Mouse (Mus musculus): ENCODE measurements around the gene Ncan. TPM values are rescaled to one million over a fixed set of nuclear protein-coding genes. Genes with fewer than 3 reads are reported as not detected.

The Ncan gene
- polyA plus RNA-seq, 1 experiment from 2014 or later, result 0.34 TPM

DNA sequence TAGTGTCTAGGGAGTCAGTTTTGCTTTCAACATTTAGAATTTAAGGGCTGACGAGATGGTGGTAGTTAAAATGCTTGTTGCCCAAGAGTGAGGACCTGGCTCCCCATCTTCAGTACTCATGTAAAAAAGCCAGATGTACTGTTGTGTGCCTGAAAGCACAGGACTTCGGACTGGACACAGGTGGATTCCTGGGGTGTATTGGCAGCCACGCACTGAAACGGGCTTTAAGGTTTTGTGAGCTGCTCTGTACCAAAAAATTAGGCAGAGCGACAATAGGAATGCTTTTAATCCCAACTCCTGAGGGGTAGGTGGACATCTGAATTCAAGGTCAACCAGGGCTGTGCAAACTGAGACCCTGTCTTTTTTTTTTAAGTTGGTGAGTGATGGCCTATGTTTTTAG, 76.7 kb downstream of the Ncan start:
- Histone ChIP-seq H3K4me2 (ENCODE audit: low read length) (peak overlapping the region; percentile 90; the same call in 1 of the 2 replicates), H3K27me3 (ENCODE audit: control insufficient read depth, insufficient read depth, low read length) (no peaks in the 10 kb centered on the region), H3K4me1 (ENCODE audit: control insufficient read depth in 2 of 2, insufficient read depth in 2 of 2, low read length in 2 of 2) (peaks cover 3 to 28% of the 10 kb centered on the region in 2 experiments; a peak in 3 of 4 replicates), H3K27ac (replicated peaks in 1 of 2; ENCODE audit: control insufficient read depth in 1 of 2, insufficient read depth in 1 of 2, low read depth in 2 of 2, low read length in 2 of 2) (no peak overlapping the region), H3K36me3 (ENCODE audit: control insufficient read depth, insufficient read depth, low read length) (peaks cover 11% of the 10 kb centered on the region), H3K4me3 (ENCODE audit: control insufficient read depth in 1 of 2, insufficient read depth in 1 of 2, low read depth in 1 of 2, low read length in 2 of 2) (no peak overlapping the region), H3K9ac (ENCODE audit: low read length) (no peak overlapping the region), H3K9me3 (ENCODE audit: control insufficient read depth, low read length) (no peaks in the 10 kb centered on the region)
- WGBS, result 85% methylated on average over 5 of the region's 5 CpGs
- no peak for ATAC-seq (ENCODE audit: insufficient number of reproducible peaks, insufficient read depth, low FRiP score, low read depth)

Small RNA genes lying within 50 kb of the gene (microRNA-seq; reads per million reads assigned to microRNA genes)
- not detected for gene Mir7066

Other genes starting within 250 kb of the Ncan start
- gene Cilp2, start 233.2 kb downstream of the Ncan start, polyA plus RNA-seq (2014; fragmentation: Nextera tagmentation; extraction: Ambion mirVana), result 0.30 and 0.42 TPM in 2 replicates
- 1.5 and 1.8 TPM in 2 replicates for gene Tssk6, start 218.7 kb downstream of the Ncan start, polyA plus RNA-seq (2014; fragmentation: Nextera tagmentation; extraction: Ambion mirVana)
- 409 and 446 TPM in 2 replicates for gene Ndufa13, start 218.3 kb downstream of the Ncan start, polyA plus RNA-seq (2014; fragmentation: Nextera tagmentation; extraction: Ambion mirVana)
- 5.6 and 8.4 TPM in 2 replicates for gene Yjefn3, start 218.2 kb downstream of the Ncan start, polyA plus RNA-seq (2014; fragmentation: Nextera tagmentation; extraction: Ambion mirVana)
- gene Gatad2a, start 124.5 kb downstream of the Ncan start, polyA plus RNA-seq (2014; fragmentation: Nextera tagmentation; extraction: Ambion mirVana), result 52.2 and 53.3 TPM in 2 replicates
- gene Mau2, start 78.1 kb downstream of the Ncan start, polyA plus RNA-seq (2014; fragmentation: Nextera tagmentation; extraction: Ambion mirVana), result 40.5 and 42.2 TPM in 2 replicates
- gene Sugp1, start 78.1 kb downstream of the Ncan start, polyA plus RNA-seq (2014; fragmentation: Nextera tagmentation; extraction: Ambion mirVana), result 22.8 and 24.3 TPM in 2 replicates
- 0.50 and 2.0 TPM in 2 replicates for gene Tm6sf2, start 47.9 kb downstream of the Ncan start, polyA plus RNA-seq (2014; fragmentation: Nextera tagmentation; extraction: Ambion mirVana)
- gene Hapln4, start 37.4 kb downstream of the Ncan start, polyA plus RNA-seq (2014; fragmentation: Nextera tagmentation; extraction: Ambion mirVana), result 0.19 TPM in 1 of 2 replicates, not detected in the other
- gene Nr2c2ap, start 10.5 kb upstream of the Ncan start, polyA plus RNA-seq (2014; fragmentation: Nextera tagmentation; extraction: Ambion mirVana), result 23.0 and 26.2 TPM in 2 replicates
- gene Rfxank, start 18.3 kb upstream of the Ncan start, polyA plus RNA-seq (2014; fragmentation: Nextera tagmentation; extraction: Ambion mirVana), result 18.1 and 21.0 TPM in 2 replicates
- gene Borcs8, start 18.6 kb upstream of the Ncan start, polyA plus RNA-seq (2014; fragmentation: Nextera tagmentation; extraction: Ambion mirVana), result 46.7 and 50.3 TPM in 2 replicates
- gene Mef2b, start 18.8 kb upstream of the Ncan start, polyA plus RNA-seq (2014; fragmentation: Nextera tagmentation; extraction: Ambion mirVana), result 0.22 TPM in 1 of 2 replicates, not detected in the other
- gene Tmem161a, start 51.5 kb upstream of the Ncan start, polyA plus RNA-seq (2014; fragmentation: Nextera tagmentation; extraction: Ambion mirVana), result 73.0 and 77.4 TPM in 2 replicates
- 5.8 and 7.1 TPM in 2 replicates for gene Slc25a42, start 91.4 kb upstream of the Ncan start, polyA plus RNA-seq (2014; fragmentation: Nextera tagmentation; extraction: Ambion mirVana)
- gene Sugp2, start 113.4 kb upstream of the Ncan start, polyA plus RNA-seq (2014; fragmentation: Nextera tagmentation; extraction: Ambion mirVana), result 23.1 and 29.1 TPM in 2 replicates
- 12.1 and 16.5 TPM in 2 replicates for gene Armc6, start 113.6 kb upstream of the Ncan start, polyA plus RNA-seq (2014; fragmentation: Nextera tagmentation; extraction: Ambion mirVana)
- 22.2 and 25.0 TPM in 2 replicates for gene Homer3, start 162.0 kb upstream of the Ncan start, polyA plus RNA-seq (2014; fragmentation: Nextera tagmentation; extraction: Ambion mirVana)
- gene Ddx49, start 181.6 kb upstream of the Ncan start, polyA plus RNA-seq (2014; fragmentation: Nextera tagmentation; extraction: Ambion mirVana), result 28.9 and 33.7 TPM in 2 replicates
- gene Cope, start 181.6 kb upstream of the Ncan start, polyA plus RNA-seq (2014; fragmentation: Nextera tagmentation; extraction: Ambion mirVana), result 294 and 319 TPM in 2 replicates
- gene Cers1, start 194.9 kb upstream of the Ncan start, polyA plus RNA-seq (2014; fragmentation: Nextera tagmentation; extraction: Ambion mirVana), result 1.8 and 2.3 TPM in 2 replicates
- 0.57 TPM in 1 of 2 replicates, not detected in the other for gene Gdf1, start 208.9 kb upstream of the Ncan start, polyA plus RNA-seq (2014; fragmentation: Nextera tagmentation; extraction: Ambion mirVana)
- gene Upf1, start 232.4 kb upstream of the Ncan start, polyA plus RNA-seq (2014; fragmentation: Nextera tagmentation; extraction: Ambion mirVana), result 14.2 and 18.1 TPM in 2 replicates